Mouse (Mus musculus) heart, embryonic 11.5 days (tissue): ENCODE results near the gene Casp12. TPM values are rescaled to one million over a fixed set of nuclear protein-coding genes. Genes with fewer than 3 reads are reported as not detected.

ENCODE experiments used
- ATAC-seq: fragments of 200-750 bp; cut with Nextera tagmentation; replicated peaks from 2 replicates; pipeline ENCODE4 v1.8.0; 2017; ENCODE audit warnings: moderate library complexity; ENCODE audit not compliant: insufficient number of reproducible peaks, low FRiP score, low TSS enrichment
- H3K27ac ChIP-seq: fragments of 300-500 bp; sonication (generic); 2 replicates; pipeline ENCODE4 v1.5.1; 2014; ENCODE audit warnings: mild to moderate bottlenecking, low read depth, low read length
- H3K27me3 ChIP-seq: fragments of 300-500 bp; sonication (generic); 2 replicates; pipeline ENCODE4 v1.6.1; 2014; ENCODE audit warnings: mild to moderate bottlenecking, low read length, mixed read lengths; ENCODE audit not compliant: control insufficient read depth, insufficient read depth
- H3K36me3 ChIP-seq: fragments of 300-500 bp; sonication (generic); 2 replicates; pipeline ENCODE4 v1.6.1; 2014; ENCODE audit warnings: mild to moderate bottlenecking, low read length, moderate library complexity, mixed read lengths; ENCODE audit not compliant: control insufficient read depth, insufficient read depth
- H3K4me1 ChIP-seq: fragments of 300-500 bp; sonication (generic); 2 replicates; pipeline ENCODE4 v1.6.1; 2014; ENCODE audit warnings: low read length; ENCODE audit not compliant: control insufficient read depth, insufficient read depth
- H3K4me2 ChIP-seq: fragments of 300-500 bp; sonication (generic); 2 replicates; pipeline ENCODE4 v1.6.1; 2014; ENCODE audit warnings: mild to moderate bottlenecking, moderate library complexity
- H3K4me3 ChIP-seq: fragments of 300-500 bp; sonication (generic); 2 replicates; pipeline ENCODE4 v1.5.1; 2014; ENCODE audit warnings: low read depth, low read length
- H3K9ac ChIP-seq: fragments of 300-500 bp; sonication (generic); 2 replicates; pipeline ENCODE4 v1.6.1; 2014; ENCODE audit warnings: mild to moderate bottlenecking, low read depth, low read length, moderate library complexity
- H3K9me3 ChIP-seq: fragments of 300-500 bp; sonication (generic); replicated peaks from 2 replicates; pipeline ENCODE4 v1.6.1; 2016; ENCODE audit warnings: low read length; ENCODE audit not compliant: control insufficient read depth
- WGBS: fragments of 180-500 bp; shearing (Covaris S2); extraction: QIAGEN DNeasy Blood & Tissue Kit; methylation state at CpG from one replicate; pipeline ENCODE4 v1.1.7; 2014; ENCODE audit not compliant: insufficient replicate concordance; 5-methylcytosine and 5-hydroxymethylcytosine counted together
- polyA plus RNA-seq: library from polyadenylated mRNA; unstranded; fragments of >200 nt; fragmentation: Nextera tagmentation; extraction: Ambion mirVana; gene quantifications from 2 replicates; pipeline ENCODE4 v1.2.1, GENCODE M21; 2014

The Casp12 gene
- 0.93 and 1.2 TPM in 2 replicates for polyA plus RNA-seq

GRCm38 (mm10) chr9:5345291-5345898 lies at the start of gene Casp12:
Casp12 (plus strand) TSS chr9:5345430.
- ATAC-seq, result no peak
- H3K4me2 ChIP-seq, result no peak within 1 kb of the TSS
- WGBS, result 61% methylated on average over 4 of the region's 4 CpGs

GRCm38 (mm10) chr9:5296354-5297237 lies 48.6 kb upstream of the Casp12 start:
- H3K4me1 ChIP-seq, result no peaks in the 10 kb centered on the region
- WGBS, result 74% methylated on average over 2 of the region's 2 CpGs
- no peaks in the 10 kb centered on the region for H3K36me3 ChIP-seq
- H3K4me2 ChIP-seq, result no peak overlapping the region
- no peaks in the 10 kb centered on the region for H3K27me3 ChIP-seq
- no peak for ATAC-seq
- no peaks in the 10 kb centered on the region for H3K9me3 ChIP-seq
- no peak overlapping the region for H3K4me3 ChIP-seq
- no peak overlapping the region for H3K27ac ChIP-seq
- H3K9ac ChIP-seq, result no peak overlapping the region

More at GRCm38 (mm10) chr9:5345291-5345898, at the start of gene Casp12:
- no peak within 1 kb of the TSS for H3K9ac ChIP-seq
- no peak within 1 kb of the TSS for H3K4me3 ChIP-seq
- no peaks in the 10 kb centered on the region for H3K4me1 ChIP-seq
- H3K9me3 ChIP-seq, result no peaks in the 10 kb centered on the region
- no peak within 1 kb of the TSS for H3K27ac ChIP-seq
- H3K36me3 ChIP-seq, result no peaks in the 10 kb centered on the region
- H3K27me3 ChIP-seq, result no peaks in the 10 kb centered on the region

- H3K36me3 ChIP-seq, result no peaks in the 10 kb centered on the region
- H3K4me2 ChIP-seq, result no peak within 1 kb of the TSS
- no peaks in the 10 kb centered on the region for H3K4me1 ChIP-seq
- 73% methylated on average over 11 of the region's 11 CpGs for WGBS
- H3K9me3 ChIP-seq, result no peaks in the 10 kb centered on the region
- no peaks in the 10 kb centered on the region for H3K27me3 ChIP-seq
- H3K27ac ChIP-seq, result no peak within 1 kb of the TSS
- H3K4me3 ChIP-seq, result no peak within 1 kb of the TSS
- H3K9ac ChIP-seq, result no peak within 1 kb of the TSS
- ATAC-seq, result no peak
These were observed 46.7 kb upstream of the Casp12 start, which contains the start of gene Casp1 for GRCm38 (mm10) chr9:5298329-5299131. Casp1 (plus strand) TSS chr9:5298517.

GRCm38 (mm10) chr9:5299132-5299381 lies 46.2 kb upstream of the Casp12 start:
- 72% methylated on average over 2 of the region's 2 CpGs for WGBS
- Histone ChIP-seq H3K27ac (no peak overlapping the region), H3K4me1 (no peaks in the 10 kb centered on the region), H3K27me3 (no peaks in the 10 kb centered on the region), H3K4me2 (no peak overlapping the region), H3K4me3 (no peak overlapping the region), H3K36me3 (no peaks in the 10 kb centered on the region), H3K9ac (no peak overlapping the region), H3K9me3 (no peaks in the 10 kb centered on the region)
- ATAC-seq, result no peak

- Histone ChIP-seq H3K4me1 (no peaks in the 10 kb centered on the region), H3K9ac (no peak within 1 kb of the TSS), H3K27ac (no peak within 1 kb of the TSS), H3K36me3 (no peaks in the 10 kb centered on the region), H3K27me3 (no peaks in the 10 kb centered on the region), H3K4me2 (0 out of 2 replicates have a peak within 1 kb of the TSS, but pooled peaks have one; percentile 22), H3K9me3 (no peaks in the 10 kb centered on the region), H3K4me3 (no peak within 1 kb of the TSS)
- no peak for ATAC-seq
- WGBS, result 53% methylated on average over 5 of the region's 5 CpGs
These were observed 36.7 kb upstream of the Casp12 start, which contains the start of gene Casp4 for GRCm38 (mm10) chr9:5308561-5308960. Casp4 (plus strand) TSS chr9:5308828.

- Histone ChIP-seq H3K4me3 (no peak overlapping the region), H3K27me3 (no peaks in the 10 kb centered on the region), H3K9me3 (no peaks in the 10 kb centered on the region), H3K4me1 (no peaks in the 10 kb centered on the region), H3K36me3 (no peaks in the 10 kb centered on the region), H3K4me2 (no peak overlapping the region), H3K9ac (no peak overlapping the region), H3K27ac (no peak overlapping the region)
- no peak for ATAC-seq
These were observed 35.1 kb upstream of the Casp12 start for GRCm38 (mm10) chr9:5310112-5310511.

- no peak for ATAC-seq
- Histone ChIP-seq H3K9me3 (no peaks in the 10 kb centered on the region), H3K4me2 (no peak overlapping the region), H3K4me1 (no peaks in the 10 kb centered on the region), H3K36me3 (no peaks in the 10 kb centered on the region), H3K27ac (no peak overlapping the region), H3K9ac (no peak overlapping the region), H3K27me3 (no peaks in the 10 kb centered on the region), H3K4me3 (no peak overlapping the region)
- 70% methylated on average over 4 of the region's 4 CpGs for WGBS
These were observed 33.8 kb upstream of the Casp12 start for GRCm38 (mm10) chr9:5311435-5311834.

- Histone ChIP-seq H3K4me1 (no peaks in the 10 kb centered on the region), H3K36me3 (no peaks in the 10 kb centered on the region), H3K4me2 (no peak overlapping the region), H3K27ac (no peak overlapping the region), H3K4me3 (no peak overlapping the region), H3K9ac (no peak overlapping the region), H3K27me3 (no peaks in the 10 kb centered on the region), H3K9me3 (no peaks in the 10 kb centered on the region)
- 57% methylated on average over 3 of the region's 3 CpGs for WGBS
- ATAC-seq, result no peak
These were observed 17.0 kb upstream of the Casp12 start for GRCm38 (mm10) chr9:5328204-5328603.
